Mouse (Mus musculus) frontal cortex, postnatal 25 days (tissue): Measurements from ENCODE around the gene Gspt2.
"Not testable (repeated sequence)": the region's sequence is repeated elsewhere in the genome, so short reads cannot be mapped to it uniquely, and the experiment has no call there.

Source experiments
- DNase-seq, 2 experiments: peaks; one replicate each; pipeline ENCODE4 v3.0.0; 2022; ENCODE audit warnings: low spot score in 2 of 2

The Gspt2 gene

GRCm38 (mm10) chrX:94635961-94636563, at the start of gene Gspt2:
Gene Gspt2, plus strand, starts transcription at chrX:94636069.
- peak; percentile 14 to 24 for DNase-seq

- DNase-seq, result peak in 1 of 2 experiments; percentile 8
Measured at GRCm38 (mm10) chrX:94624835-94625803, 10.8 kb upstream of the Gspt2 start.

GRCm38 (mm10) chrX:94636911-94637310, 1.0 kb downstream of the Gspt2 start:
- DNase-seq, result no peak

GRCm38 (mm10) chrX:94648541-94648940, 12.7 kb downstream of the Gspt2 start:
- DNase-seq, result no peak

GRCm38 (mm10) chrX:94657734-94658133, 21.9 kb downstream of the Gspt2 start:
- DNase-seq, result no peak

- DNase-seq, result no peak
Measured at GRCm38 (mm10) chrX:94670814-94671213, 34.9 kb downstream of the Gspt2 start.

GRCm38 (mm10) chrX:94674977-94675376, 39.1 kb downstream of the Gspt2 start:
- DNase-seq, result peak in 1 of 2 experiments; percentile 40

- not testable (repeated sequence) for DNase-seq
Measured at GRCm38 (mm10) chrX:94681581-94681980, 45.7 kb downstream of the Gspt2 start.

- DNase-seq, result not testable (repeated sequence)
Measured at GRCm38 (mm10) chrX:94689593-94689992, 53.7 kb downstream of the Gspt2 start.
